Mouse (Mus musculus) CD8-positive naive resting alpha-beta T cell, adult 57 days (primary cell): Measurements from ENCODE around the gene 2410004B18Rik. TPM values are rescaled to one million over a fixed set of nuclear protein-coding genes. Genes with fewer than 3 reads are reported as not detected.

Experiments
- total RNA-seq: library from RNA; stranded (reverse); gene quantifications from one replicate; pipeline ENCODE4 v1.2.4, GENCODE M21; 2023

2410004B18Rik gene
- 45.1 TPM for total RNA-seq

GRCm38 (mm10) chr3:145937505-145938404, at the start of gene 2410004B18Rik:
Gene 2410004B18Rik (plus strand): TSS chr3:145938014.

DNA sequence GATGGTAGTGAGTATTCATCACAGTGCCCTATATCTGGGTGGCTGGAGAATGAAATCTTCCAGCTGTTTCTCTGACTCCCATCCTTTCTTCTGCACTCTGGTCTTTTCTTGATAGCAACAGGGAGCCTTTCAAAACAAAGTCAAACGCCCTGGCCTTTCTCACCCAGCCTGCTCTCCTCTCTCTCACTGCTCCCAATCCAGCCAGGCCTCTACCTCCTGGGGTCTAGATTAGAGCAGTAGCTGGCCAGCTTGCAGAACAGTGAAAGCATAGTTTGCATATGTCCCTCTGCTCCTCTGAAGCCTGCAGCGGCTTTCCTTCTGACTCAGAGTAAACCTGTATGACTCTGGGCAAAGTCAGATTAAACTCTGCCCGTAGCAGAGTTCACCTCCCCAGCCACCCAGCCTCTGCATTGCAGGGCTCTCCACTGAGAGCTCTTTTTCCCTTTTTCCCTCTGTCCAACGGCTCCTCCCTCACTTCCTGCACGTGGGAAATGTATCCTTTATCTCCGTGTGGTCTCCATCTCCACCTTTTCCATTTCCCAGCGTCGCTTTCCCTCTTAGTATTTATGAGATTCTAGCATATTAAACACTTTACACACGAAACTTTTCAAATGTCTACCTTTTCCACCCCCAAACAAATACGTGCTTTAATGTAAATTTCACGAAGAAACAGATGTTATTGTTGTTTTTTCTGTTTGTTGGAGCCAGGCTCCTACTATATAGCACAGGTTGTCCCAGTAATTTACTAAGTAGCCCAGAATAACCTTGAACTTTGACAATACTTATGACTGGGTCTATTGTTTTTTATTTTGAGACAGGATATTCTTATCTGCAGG, 15.6 kb upstream of the 2410004B18Rik start, which contains the start of gene Bcl10:
Gene Bcl10 (plus strand): TSS at position 786 of the 836 bp plus-strand sequence.

DNA sequence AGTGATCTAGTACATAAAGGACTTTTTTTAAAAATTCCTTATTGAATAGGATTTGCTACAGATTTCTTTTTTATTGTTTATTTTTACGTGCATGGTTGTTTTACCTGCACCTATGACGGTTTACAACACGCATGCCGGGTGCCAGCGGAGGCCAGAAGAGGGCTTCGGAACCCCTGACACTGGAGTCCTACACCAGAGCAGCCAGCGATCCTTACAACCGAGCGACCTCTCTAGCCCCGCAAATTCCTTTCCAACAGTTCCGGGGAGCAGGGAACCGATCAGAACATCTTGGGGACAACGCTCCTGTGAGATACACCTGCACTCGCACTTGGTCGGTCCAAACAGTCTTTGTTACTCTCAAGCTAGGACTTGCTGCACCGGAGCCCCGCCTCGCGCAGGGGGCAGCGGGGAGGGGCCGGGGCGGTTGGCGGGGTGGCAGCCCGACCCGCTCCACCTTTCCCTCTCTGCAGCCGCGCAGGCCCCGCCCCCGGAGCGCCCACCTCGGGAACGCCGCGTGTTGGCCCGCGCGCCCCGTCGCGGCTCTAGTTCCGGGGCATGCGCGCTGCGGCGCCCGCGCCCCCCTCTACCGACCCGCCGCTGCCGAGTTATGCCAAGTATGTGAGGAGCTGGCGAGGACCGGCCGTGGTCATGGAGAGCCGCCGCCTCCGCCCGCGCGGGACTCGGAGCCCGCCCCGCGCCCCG, 49.6 kb downstream of the 2410004B18Rik start, which contains the start of gene Syde2:
Gene Syde2 (plus strand): TSS at position 603 of the 702 bp plus-strand sequence.

Other genes starting within 250 kb of the 2410004B18Rik start
- not detected for gene Ddah1, start 179.3 kb upstream of the 2410004B18Rik start, total RNA-seq
- 66.9 TPM for gene Bcl10, start 15.2 kb upstream of the 2410004B18Rik start, total RNA-seq
- gene Syde2, start 49.9 kb downstream of the 2410004B18Rik start, total RNA-seq = 4.5 TPM
- not detected for gene Wdr63, start 170.1 kb downstream of the 2410004B18Rik start, total RNA-seq
- 9.2 TPM for gene Mcoln3, start 179.4 kb downstream of the 2410004B18Rik start, total RNA-seq
- 36.8 TPM for gene Mcoln2, start 211.8 kb downstream of the 2410004B18Rik start, total RNA-seq